Mouse (Mus musculus) embryonic facial prominence, embryonic 14.5 days (tissue): ENCODE results near the gene Pafah1b3. TPM values are rescaled to one million over a fixed set of nuclear protein-coding genes. Genes with fewer than 3 reads are reported as not detected.

Experiments used
- ATAC-seq: fragments of 200-750 bp; cut with Nextera tagmentation; 2 replicates; pipeline ENCODE4 v1.8.0; 2017; ENCODE audit warnings: low read depth, moderate number of reproducible peaks, moderate TSS enrichment
- DNase-seq: peaks from one replicate; pipeline ENCODE4 v3.0.0-alpha.2; 2015; ENCODE audit warnings: low spot score
- H3K27ac ChIP-seq: fragments of 300-500 bp; sonication (generic); replicated peaks from 2 replicates; pipeline ENCODE4 v1.5.1; 2014; ENCODE audit warnings: low read depth, mild to moderate bottlenecking, low read length, moderate library complexity
- H3K27me3 ChIP-seq: fragments of 300-500 bp; sonication (generic); replicated peaks from 2 replicates; pipeline ENCODE4 v1.6.1; 2014; ENCODE audit warnings: low read length; ENCODE audit not compliant: control insufficient read depth, insufficient read depth
- H3K36me3 ChIP-seq: fragments of 300-500 bp; sonication (generic); 2 replicates; pipeline ENCODE4 v1.6.1; 2014; ENCODE audit warnings: low read length, mixed read lengths; ENCODE audit not compliant: control insufficient read depth, insufficient read depth
- H3K4me1 ChIP-seq: fragments of 300-500 bp; sonication (generic); 2 replicates; pipeline ENCODE4 v1.6.1; 2014; ENCODE audit warnings: antibody characterized with exemption, low read length; ENCODE audit not compliant: control insufficient read depth, insufficient read depth
- H3K4me2 ChIP-seq: fragments of 300-500 bp; sonication (generic); 2 replicates; pipeline ENCODE4 v1.6.1; 2014; ENCODE audit warnings: low read depth, mild to moderate bottlenecking, low read length, moderate library complexity, mixed read lengths
- H3K4me3 ChIP-seq: fragments of 300-500 bp; sonication (generic); 2 replicates; pipeline ENCODE4 v1.5.1; 2014; ENCODE audit warnings: low read depth, mild to moderate bottlenecking, low read length
- H3K9ac ChIP-seq: fragments of 300-500 bp; sonication (generic); 2 replicates; pipeline ENCODE4 v1.6.1; 2014; ENCODE audit warnings: low read depth, mild to moderate bottlenecking, low read length, moderate library complexity, mixed read lengths
- H3K9me3 ChIP-seq: fragments of 300-500 bp; sonication (generic); 2 replicates; pipeline ENCODE4 v1.6.1; 2016; ENCODE audit warnings: low read length; ENCODE audit not compliant: control insufficient read depth
- WGBS: fragments of 180-500 bp; shearing (Covaris S2); extraction: QIAGEN DNeasy Blood & Tissue Kit; methylation state at CpG from one replicate; pipeline ENCODE4 v1.1.7; 2014; 5-methylcytosine and 5-hydroxymethylcytosine counted together
- polyA plus RNA-seq: library from polyadenylated mRNA; unstranded; fragments of >200 nt; fragmentation: Nextera tagmentation; extraction: Ambion mirVana; gene quantifications from 2 replicates; pipeline ENCODE4 v1.2.1, GENCODE M21; 2014

Pafah1b3 gene
- polyA plus RNA-seq, 1 experiment from 2014 or later: 173 TPM

DNA sequence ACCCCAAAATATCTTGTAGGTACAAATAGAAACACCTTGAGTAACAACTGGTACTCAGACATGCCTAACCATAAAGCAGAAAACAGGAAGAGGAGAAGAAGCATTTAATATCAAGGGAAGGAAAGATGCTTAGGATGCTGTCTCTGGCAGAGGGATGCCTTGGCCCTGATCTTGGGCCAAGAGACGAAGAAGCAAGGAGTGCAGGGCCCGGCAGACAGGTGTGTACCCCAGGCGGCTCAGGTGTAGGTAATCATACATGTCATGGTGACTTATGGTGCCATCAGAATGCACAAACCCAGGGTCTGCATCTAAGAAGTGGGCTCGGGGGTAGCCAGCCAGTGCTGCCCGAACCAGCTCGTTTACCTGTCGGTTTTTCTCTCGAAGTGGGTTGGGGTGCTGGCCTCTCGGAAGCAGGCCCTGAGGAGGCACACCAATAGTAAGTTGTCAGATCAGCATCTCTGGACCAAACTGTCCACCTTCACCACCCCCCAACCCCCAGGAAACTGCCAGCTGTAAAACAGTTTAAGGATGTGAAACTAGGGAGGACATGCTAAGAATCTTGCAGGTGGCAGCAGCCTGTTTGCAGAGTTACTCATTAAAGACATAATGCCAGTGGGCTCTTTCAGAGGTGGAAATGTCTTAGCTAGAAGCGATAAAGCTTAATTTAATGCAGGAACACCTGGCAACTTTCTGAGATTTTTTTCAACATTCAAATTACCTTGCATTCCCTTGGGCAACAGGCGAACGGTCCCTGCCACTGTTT, 2.6 kb downstream of the Pafah1b3 start:
- peaks cover 61% of the 10 kb centered on the region for H3K36me3 ChIP-seq
- H3K27me3 ChIP-seq: no peaks in the 10 kb centered on the region
- H3K9ac ChIP-seq: no peak overlapping the region
- peaks cover 4% of the 10 kb centered on the region; the same call in 1 of the 2 replicates for H3K4me1 ChIP-seq
- ATAC-seq (no peak), DNase-seq (no peak)
- H3K4me2 ChIP-seq: no peak overlapping the region; the same call in 1 of the 2 replicates
- no peaks in the 10 kb centered on the region for H3K9me3 ChIP-seq
- no peak overlapping the region for H3K4me3 ChIP-seq
- H3K27ac ChIP-seq: no peak overlapping the region
- WGBS: 88% methylated on average over 12 of the region's 12 CpGs

DNA sequence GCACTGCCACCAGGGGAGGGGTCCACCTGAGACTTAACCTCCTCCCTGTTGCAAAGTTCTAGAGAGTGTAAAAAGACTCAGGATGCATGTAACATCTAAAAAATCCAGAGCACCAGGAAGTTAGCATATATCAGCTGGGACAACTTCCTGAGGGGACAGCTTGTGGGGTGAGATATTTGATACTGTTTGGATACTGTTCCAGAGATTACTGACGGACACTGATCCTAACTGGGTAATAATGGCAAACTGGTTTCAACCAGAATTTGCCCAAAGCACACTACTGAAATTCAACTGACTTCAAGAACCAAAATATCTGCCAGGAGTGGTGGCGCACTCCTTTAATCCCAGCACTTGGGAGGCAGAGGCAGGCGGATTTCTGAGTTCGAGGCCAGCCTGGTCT, 3.3 kb downstream of the Pafah1b3 start:
- H3K4me1 ChIP-seq: peaks cover 4% of the 10 kb centered on the region; the same call in 1 of the 2 replicates
- ATAC-seq (no peak), DNase-seq (no peak)
- H3K4me2 ChIP-seq: no peak overlapping the region
- H3K9ac ChIP-seq: no peak overlapping the region
- no peak overlapping the region for H3K4me3 ChIP-seq
- peaks cover 67% of the 10 kb centered on the region for H3K36me3 ChIP-seq
- H3K9me3 ChIP-seq: peaks cover 4% of the 10 kb centered on the region; the same call in 1 of the 2 replicates
- WGBS: 88% methylated on average over 4 of the region's 4 CpGs
- no peaks in the 10 kb centered on the region for H3K27me3 ChIP-seq
- no peak overlapping the region for H3K27ac ChIP-seq

DNA sequence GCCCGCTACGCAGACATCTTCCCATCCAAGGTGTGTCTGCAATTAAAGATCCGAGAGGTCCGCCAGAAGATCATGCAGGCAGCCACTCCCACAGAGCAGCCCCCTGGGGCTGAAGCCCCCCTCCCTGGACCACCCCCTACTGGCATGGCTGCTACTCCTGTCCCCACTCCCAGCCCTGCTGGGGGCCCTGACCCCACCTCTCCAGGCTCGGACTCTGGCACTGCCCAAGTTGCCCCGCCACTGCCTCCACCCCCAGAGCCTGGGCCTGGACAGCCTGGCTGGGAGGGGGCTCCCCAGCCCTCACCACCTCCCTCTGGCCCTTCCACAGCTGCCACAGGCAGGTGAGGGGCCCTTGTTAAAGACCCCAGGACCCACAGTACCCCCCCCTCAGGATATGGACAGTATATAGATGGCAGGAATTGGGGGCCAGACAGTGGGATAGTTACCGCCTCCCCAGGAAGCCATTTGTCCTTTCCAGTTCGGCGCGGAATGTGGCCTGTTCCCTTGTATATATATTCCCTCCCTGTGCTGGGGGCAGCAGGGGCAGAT, 4.5 kb downstream of the Pafah1b3 start:
- Histone ChIP-seq H3K36me3 (peaks cover 79% of the 10 kb centered on the region), H3K4me1 (peaks cover 4% of the 10 kb centered on the region; the same call in 1 of the 2 replicates), H3K4me2 (no peak overlapping the region), H3K27ac (no peak overlapping the region), H3K27me3 (no peaks in the 10 kb centered on the region), H3K4me3 (no peak overlapping the region), H3K9ac (no peak overlapping the region), H3K9me3 (peaks cover 6% of the 10 kb centered on the region; the same call in 1 of the 2 replicates)
- no peak for ATAC-seq
- WGBS: 85% methylated on average over 8 of the region's 10 CpGs
- no peak for DNase-seq

DNA sequence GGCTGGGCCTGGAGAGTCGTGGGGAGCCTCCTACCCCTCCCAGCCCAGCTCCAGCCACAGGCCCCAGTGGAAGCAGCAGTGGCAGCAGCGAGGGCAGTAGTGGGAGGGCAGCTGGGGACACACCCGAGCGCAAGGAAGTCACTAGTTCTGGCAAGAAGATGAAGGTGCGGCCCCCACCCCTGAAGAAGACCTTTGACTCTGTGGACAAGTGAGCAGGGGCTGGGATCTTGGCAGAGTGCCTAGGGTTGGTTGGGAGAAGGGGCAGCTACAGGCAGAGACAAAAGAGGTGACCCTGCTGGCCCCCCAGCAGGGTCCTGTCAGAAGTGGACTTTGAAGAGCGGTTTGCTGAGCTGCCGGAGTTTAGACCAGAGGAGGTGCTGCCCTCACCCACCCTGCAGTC, 5.7 kb downstream of the Pafah1b3 start:
- peaks cover 6% of the 10 kb centered on the region; the same call in 1 of the 2 replicates for H3K9me3 ChIP-seq
- H3K4me1 ChIP-seq: peaks cover 4% of the 10 kb centered on the region; the same call in 1 of the 2 replicates
- ATAC-seq (no peak), DNase-seq (no peak)
- 68% methylated on average over 7 of the region's 7 CpGs for WGBS
- no peak overlapping the region for H3K4me3 ChIP-seq
- H3K27ac ChIP-seq: no peak overlapping the region; the same call in 1 of the 2 replicates
- 0 out of 2 replicates have a peak overlapping the region, but pooled peaks have one; percentile 16 for H3K9ac ChIP-seq
- H3K4me2 ChIP-seq: no peak overlapping the region
- H3K27me3 ChIP-seq: no peaks in the 10 kb centered on the region
- H3K36me3 ChIP-seq: peaks cover 91% of the 10 kb centered on the region

DNA sequence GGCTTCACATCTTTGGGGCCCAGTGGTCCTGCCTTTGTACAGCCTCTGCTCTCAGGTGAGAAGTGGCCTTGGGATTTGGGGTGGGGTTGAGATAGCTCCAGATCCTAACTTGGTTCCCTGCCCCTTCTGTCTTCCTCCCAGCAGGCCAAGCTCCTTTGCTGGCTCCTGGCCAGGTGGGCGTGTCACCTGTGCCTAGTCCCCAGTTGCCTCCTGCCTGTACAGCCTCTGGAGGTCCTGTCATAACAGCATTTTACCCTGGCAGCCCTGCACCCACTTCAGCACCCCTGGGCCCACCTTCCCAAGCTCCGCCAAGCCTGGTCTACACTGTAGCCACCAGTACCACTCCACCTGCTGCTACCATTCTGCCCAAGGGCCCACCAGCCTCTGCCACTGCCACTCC, 6.9 kb downstream of the Pafah1b3 start:
- peak; percentile 68 for DNase-seq
- peak; percentile 14; the same call in 1 of the 2 replicates for ATAC-seq
- no peak overlapping the region for H3K9ac ChIP-seq
- no peak overlapping the region for H3K4me3 ChIP-seq
- peaks cover 6% of the 10 kb centered on the region; the same call in 1 of the 2 replicates for H3K9me3 ChIP-seq
- H3K27me3 ChIP-seq: no peaks in the 10 kb centered on the region
- H3K27ac ChIP-seq: no peak overlapping the region
- no peak overlapping the region for H3K4me2 ChIP-seq
- WGBS: 93% methylated on average over 2 of the region's 2 CpGs
- H3K4me1 ChIP-seq: no peaks in the 10 kb centered on the region
- H3K36me3 ChIP-seq: peaks cover 100% of the 10 kb centered on the region

DNA sequence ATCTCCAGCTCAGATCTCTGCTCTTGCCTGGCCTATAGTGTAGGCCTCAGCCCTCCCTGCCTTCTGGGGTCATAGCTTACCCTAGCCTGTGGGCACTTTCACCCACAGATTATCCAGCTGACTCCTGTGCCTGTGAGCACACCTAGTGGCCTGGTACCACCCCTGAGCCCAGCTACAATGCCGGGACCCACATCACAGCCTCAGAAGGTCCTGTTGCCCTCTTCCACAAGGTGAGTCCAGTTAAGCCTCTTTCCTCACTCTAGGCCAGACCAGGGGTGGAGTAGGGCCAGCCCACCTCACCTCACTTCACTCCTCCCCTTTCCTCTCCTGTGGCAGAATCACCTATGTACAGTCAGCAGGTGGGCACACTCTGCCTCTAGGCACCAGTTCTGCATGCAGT, 7.3 kb downstream of the Pafah1b3 start:
- H3K4me1 ChIP-seq: no peaks in the 10 kb centered on the region
- DNase-seq (no peak), ATAC-seq (peak; percentile 8; the same call in 1 of the 2 replicates)
- no peak overlapping the region for H3K4me2 ChIP-seq
- H3K9me3 ChIP-seq: peaks cover 6% of the 10 kb centered on the region; the same call in 1 of the 2 replicates
- H3K36me3 ChIP-seq: peaks cover 100% of the 10 kb centered on the region
- no peak overlapping the region for H3K4me3 ChIP-seq
- H3K27me3 ChIP-seq: no peaks in the 10 kb centered on the region
- no peak overlapping the region for H3K27ac ChIP-seq
- no peak overlapping the region for H3K9ac ChIP-seq
- WGBS: 91% methylated on average over 1 of the region's 1 CpGs

DNA sequence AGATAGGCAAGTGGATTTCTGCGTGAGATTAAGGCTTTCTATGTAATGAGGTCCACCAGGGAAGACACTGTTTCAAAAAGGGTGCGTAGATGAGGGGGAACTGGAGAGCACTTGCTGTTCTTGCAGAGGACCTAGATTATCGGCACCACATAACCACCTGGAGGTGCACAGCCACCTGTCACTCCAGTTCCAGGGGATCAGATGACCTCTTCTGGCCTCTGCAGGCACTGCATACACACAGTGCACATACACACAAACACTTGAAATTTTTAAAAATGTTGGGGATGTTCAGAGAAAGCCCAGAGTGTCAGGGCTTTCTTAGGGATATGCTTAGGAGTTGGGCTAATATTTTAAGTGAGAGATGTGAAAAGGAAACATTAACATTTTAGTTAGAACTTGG, 7.9 kb downstream of the Pafah1b3 start:
- Histone ChIP-seq H3K4me1 (0 out of 2 replicates have a peak, but pooled peaks cover under 1% of the 10 kb centered on the region), H3K4me3 (no peak overlapping the region), H3K27ac (no peak overlapping the region), H3K27me3 (no peaks in the 10 kb centered on the region), H3K36me3 (peaks cover 100% of the 10 kb centered on the region), H3K9me3 (peaks cover 6% of the 10 kb centered on the region; the same call in 1 of the 2 replicates), H3K9ac (no peak overlapping the region), H3K4me2 (no peak overlapping the region)
- no peak for DNase-seq
- no peak for ATAC-seq
- 95% methylated on average over 3 of the region's 3 CpGs for WGBS

DNA sequence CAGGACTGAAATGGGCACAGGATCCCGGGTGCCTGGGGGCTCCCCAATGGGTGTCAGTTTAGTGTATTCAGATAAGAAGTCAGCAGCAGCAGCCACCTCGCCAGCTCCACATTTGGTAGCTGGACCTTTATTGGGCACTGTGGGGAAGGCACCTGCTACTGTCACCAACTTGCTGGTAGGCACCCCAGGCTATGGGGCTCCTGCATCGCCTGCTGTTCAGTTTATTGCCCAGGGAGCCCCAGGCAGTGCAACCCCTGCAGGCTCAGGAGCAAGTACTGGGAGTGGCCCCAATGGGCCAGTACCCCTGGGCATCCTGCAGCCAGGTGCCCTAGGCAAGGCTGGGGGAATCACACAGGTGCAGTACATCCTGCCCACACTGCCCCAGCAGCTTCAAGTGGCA, 9.1 kb downstream of the Pafah1b3 start:
- H3K4me3 ChIP-seq: no peak overlapping the region
- no peak overlapping the region for H3K9ac ChIP-seq
- no peaks in the 10 kb centered on the region for H3K27me3 ChIP-seq
- H3K36me3 ChIP-seq: peaks cover 91% of the 10 kb centered on the region
- H3K27ac ChIP-seq: no peak overlapping the region
- WGBS: 79% methylated on average over 3 of the region's 3 CpGs
- H3K4me2 ChIP-seq: no peak overlapping the region
- peaks cover 6% of the 10 kb centered on the region; the same call in 1 of the 2 replicates for H3K9me3 ChIP-seq
- peaks cover 10% of the 10 kb centered on the region; the same call in 1 of the 2 replicates for H3K4me1 ChIP-seq
- ATAC-seq (no peak), DNase-seq (no peak)
